Mouse (Mus musculus): ENCODE measurements around the gene a.
"Not testable (repeated sequence)": the region's sequence is repeated elsewhere in the genome, so short reads cannot be mapped to it uniquely, and the experiment has no call there.

a gene

DNA sequence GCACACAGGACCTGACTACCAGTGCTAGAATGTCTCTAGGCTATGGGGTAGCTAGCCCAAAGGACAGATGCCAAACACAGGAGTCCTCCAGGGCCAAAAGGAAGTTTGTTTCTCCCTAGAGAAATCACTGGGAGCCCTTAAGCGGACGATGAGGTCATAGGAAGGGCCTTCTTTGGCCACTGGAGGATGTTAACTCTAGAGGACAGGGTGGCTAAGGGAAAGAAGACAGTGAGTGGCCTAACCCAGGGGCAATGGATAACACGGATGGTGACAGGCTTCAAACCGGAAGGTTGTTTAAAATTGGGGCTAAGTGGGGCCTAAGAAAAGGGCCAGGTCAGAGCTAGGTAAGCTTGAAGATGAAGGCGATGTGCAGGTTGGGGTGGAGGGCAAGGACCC lies 258.9 kb downstream of the a start:
- DNase-seq (ENCODE audit: low read depth, low spot score): no peak

DNA sequence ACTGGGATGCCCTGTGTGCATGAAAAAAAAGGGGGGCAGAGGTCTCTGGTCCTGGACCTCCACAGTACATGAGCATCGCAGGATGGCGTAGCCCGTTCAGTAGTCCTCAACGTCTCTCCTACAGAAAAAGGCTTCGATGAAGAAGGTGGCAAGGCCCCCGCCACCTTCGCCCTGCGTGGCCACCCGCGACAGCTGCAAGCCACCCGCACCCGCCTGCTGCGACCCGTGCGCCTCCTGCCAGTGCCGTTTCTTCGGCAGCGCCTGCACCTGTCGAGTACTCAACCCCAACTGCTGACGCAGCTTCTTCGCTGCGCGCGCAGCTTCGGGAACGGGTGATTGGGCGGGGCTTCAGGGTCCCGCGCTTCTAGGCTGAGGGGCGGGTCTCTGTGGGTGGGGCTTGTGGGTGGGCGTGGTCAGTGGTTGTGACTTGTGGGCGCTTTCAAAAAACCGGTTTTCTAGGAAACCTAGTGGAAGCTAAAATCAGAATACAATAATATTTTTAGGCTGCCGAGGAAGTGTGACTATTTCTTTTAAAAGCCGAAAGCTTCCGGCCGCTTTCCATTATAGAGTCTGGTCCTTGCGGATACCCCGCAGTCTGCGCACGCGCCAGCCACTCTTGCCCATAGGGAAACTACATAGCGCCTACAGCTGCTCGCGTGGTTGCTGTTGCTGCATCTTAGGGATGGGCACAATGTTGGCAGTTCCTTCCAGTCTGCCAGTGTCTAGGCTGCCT lies 259.5 kb downstream of the a start:
- DNase-seq (ENCODE audit: low read depth, low spot score): peak; percentile 96

DNA sequence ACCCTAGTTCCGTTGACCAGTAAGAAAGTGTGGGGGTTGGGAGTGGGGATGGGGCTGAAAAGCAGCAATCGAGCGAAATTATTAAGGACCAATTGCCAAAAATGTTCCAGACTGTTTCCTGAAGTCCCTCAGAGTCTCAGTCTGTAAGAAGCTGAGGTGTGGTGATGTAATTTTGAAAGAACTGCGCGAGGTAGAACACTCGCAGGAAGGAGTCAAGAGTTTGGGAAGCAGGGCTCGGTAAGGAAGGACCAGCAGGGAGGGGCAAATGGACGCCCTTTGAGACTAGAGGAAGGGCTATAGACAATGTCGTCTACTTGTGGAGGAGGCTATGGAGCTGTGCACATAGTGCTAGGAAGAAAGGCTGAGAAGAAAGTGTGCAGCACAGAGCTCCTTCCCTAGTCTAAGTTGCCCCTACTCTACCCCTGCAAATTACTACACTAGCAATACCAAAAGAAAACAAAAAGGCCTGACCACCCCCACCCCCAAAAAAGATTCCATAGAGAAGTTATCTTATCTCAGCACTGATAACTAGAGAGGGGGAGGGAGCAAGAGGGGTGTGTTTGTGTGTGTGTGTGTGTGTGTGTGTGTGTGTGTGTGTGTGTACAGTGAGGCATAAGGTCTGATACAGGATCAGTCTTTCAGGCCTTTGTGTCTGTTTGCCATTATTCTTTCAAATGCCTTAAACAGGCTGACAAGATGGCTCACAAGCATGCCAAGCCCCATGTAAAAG lies 260.6 kb downstream of the a start:
- DNase-seq (ENCODE audit: low read depth, low spot score): no peak

DNA sequence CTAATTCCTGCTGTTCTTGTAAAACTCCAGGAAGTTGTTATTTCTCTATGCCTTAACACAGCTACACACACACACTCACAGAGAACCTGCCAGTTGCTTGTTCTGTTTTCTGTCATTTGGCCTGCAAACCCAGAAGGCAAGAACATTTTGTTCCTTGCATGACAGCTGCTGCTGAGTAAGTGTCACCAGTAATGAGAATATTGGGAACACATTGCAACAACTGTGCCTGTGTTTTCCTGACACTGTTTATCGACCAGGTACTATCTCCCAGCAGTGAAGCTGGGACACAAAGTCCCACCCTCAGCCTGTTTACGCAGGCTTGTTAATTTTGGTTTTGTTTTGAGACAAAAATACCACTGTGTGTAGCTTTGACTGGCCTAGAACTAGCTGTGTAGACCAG lies 261.5 kb downstream of the a start:
- no peak for DNase-seq (ENCODE audit: low read depth, low spot score)

DNA sequence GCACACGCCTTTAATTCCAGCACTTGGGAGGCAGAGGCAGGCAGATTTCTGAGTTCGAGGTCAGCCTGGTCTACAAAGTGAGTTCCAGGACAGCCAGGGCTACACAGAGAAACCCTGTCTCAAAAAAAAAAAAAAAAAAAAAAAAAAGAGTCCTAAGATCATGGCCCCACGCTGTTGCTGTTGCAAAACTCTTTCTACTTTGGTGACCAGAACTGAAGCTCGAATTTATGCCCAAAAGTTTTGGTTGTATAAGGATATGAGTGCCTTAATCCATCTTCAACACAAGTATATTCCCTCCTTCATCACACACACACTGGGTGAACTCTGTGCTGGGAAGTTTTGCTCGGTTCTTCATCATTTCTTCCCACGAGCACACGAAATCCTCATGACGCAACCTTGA lies 262.3 kb downstream of the a start:
- DNase-seq (ENCODE audit: low read depth, low spot score): not testable (repeated sequence)

DNA sequence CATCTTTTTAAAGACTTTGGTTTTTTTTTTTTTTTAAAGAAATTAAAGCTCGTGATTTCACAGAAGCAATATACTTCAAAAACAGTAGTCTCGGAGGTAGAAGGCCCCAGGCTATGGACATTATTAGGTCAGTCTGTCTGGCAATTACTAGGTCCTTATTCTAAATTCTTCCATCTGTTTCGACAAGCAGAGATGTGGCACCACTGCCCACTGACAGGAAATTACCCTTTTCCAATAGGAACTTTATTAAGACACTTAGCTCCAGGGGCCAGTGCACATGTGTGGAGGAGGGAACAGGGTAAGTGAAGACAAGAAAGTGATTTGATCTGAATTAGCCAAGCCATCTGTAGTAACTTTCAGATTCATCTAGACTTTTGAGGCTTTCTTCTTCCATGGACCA lies 263.5 kb downstream of the a start:
- DNase-seq (ENCODE audit: low read depth, low spot score): no peak

DNA sequence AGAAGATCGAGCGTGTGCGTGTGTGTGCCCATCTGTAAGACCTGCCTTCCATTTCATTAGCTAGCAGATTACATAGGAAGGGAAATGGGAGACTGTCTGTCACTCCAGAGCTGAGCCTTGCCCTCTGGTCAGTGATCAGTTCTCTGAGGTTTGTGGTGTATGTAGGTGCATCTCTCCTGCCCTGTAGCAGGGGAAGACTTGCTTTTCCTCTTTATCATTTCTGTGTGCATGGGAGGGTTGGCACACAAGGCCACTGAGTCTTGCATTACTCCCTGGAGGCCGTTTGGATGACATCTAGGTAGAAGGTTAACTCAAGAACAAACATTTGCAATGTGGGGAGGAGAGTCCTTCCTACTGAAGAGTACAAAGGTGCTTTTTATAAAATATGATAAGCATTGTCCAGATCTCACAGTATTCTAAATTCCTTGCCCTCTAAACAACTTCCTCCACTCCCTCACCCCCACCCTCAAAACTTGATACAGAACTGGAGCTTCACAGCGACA lies 264.9 kb downstream of the a start:
- no peak for DNase-seq (ENCODE audit: low read depth, low spot score)

DNA sequence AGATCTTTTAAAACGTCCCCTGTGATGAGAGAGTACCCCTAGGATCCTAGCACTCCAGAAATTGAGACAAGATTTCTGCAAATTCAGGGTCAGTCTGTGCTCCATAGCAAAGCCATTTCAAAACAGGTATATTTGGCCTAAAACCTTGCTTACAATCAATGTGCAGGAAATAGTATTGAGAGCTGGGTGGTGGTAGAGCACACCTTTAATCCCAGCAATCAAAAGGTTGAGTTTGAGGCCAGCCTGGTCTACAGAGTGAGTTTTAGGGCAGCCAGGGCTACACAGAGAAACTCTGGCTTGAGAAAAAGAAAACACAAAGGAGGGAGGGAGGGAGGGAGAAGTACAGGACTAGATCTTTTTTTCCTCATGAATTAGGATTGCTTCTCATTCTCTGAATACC lies 266.2 kb downstream of the a start:
- no peak for DNase-seq (ENCODE audit: low read depth, low spot score)

DNA sequence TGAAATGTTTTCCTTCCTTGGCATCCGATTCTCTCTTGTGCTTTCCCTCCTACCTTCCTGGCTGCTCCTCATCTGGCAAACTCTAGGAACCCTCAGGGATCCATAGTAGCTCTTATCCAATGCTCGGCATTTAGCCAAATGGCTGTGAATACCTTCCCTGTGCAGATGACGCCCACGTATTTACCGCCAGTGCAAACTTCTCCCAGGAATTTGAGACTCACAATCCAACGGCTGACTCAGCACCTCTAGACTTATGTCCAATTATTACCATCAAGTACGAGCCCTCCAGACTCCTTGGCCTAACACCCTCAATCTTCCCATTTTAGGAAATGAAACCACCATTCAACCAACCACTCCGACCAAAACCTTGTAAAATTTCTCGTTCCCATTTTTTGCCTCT lies 279.8 kb downstream of the a start:
- DNase-seq (ENCODE audit: low read depth, low spot score): no peak

DNA sequence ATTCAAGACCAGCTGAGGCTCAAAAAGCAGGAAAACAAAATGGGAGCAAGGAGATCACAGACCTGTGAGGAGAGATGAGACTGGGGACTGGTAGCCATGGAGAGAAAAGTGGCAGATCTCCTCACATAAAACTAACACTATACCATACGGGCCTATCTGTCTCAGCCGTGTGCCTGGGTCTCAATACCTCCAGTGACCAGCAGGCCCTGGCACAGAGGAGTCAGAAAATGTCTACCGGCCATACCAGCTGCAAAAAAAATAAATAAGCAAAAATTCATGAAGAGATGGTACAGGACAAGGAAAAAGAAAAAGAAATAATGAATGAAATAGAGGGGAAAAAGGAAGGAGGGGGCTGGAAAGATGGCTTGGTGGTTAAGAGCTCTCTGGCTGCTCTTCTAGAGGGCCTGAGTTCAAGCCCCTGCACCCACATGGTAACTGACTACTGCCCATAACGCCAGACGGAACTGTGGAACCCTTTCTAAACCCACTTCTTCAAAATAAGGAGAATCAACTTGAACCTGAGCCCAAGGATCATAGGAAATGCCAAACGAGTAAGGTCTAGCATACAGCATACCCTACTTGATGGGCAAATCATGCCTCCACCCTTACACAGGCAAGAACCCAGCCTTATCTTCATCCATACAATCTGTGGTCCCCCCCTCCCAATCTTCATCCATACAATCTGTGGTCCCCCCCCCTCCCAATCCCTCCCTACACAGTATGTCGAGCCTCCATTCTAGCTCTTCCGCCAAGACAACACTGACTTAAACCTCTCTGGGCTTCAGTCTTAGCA lies 281.3 kb downstream of the a start:
- DNase-seq (ENCODE audit: low read depth, low spot score): no peak

DNA sequence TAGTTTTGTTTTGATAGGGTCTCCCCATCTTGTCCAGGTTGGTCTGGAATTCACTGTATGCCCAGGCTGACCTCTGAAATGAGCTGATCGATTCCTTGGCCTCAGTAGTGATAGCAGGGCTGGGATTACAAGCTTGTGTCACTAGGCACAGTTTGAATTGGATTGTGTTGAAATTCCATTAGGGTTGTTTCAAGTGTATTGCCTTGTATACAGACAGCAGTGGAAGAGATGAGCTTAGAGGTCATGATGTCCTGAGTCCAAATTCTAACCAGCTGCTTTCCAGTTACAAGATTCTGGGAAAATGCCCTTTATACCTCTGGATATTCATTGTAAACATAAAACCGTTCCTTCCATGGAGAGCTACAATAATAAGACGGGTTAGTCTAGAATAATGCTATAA lies 282.1 kb downstream of the a start:
- DNase-seq (ENCODE audit: low read depth, low spot score): no peak

DNA sequence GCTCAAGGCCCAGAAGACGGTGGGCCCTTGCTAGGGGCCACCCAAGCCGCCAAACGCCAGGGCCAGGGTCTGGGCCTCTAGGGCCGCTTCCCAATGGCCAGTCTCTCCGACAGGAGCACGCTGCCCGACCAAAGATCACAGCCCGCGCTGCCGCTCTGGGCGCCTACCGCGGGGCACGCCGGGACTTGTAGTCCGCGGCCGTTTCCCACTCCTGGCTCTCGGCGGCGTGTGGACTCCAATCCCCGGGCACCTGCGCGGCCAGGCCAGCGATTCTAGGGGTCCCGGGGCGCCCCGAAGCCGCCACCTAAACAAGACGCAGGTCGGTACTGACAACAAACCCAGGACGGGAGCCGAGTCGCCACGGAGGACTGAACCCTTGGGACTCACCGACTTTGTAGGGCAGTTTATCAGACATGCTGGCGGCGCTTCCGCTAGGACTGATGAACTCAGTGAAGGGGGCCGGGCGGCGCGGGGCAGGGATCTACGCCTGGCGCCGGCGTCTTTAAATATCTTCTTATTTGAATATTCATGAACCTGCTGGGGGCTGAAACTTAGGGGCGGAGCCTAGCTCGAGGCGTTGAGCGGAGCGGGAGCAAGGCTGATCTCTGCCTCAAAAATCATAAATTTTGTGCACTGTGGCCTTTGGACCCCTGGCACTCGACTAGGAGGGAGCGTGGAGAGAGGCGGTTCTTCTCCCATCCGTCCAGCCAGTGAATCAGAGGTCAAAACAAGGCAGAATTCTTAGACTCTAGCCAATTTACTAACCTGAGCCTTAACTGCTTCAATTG lies 283.0 kb downstream of the a start, which contains the start of gene Ahcy:
Gene Ahcy (minus strand): TSS at position 520 of the 788 bp plus-strand sequence.
- peak; percentile 73 for DNase-seq (ENCODE audit: low read depth, low spot score)

DNA sequence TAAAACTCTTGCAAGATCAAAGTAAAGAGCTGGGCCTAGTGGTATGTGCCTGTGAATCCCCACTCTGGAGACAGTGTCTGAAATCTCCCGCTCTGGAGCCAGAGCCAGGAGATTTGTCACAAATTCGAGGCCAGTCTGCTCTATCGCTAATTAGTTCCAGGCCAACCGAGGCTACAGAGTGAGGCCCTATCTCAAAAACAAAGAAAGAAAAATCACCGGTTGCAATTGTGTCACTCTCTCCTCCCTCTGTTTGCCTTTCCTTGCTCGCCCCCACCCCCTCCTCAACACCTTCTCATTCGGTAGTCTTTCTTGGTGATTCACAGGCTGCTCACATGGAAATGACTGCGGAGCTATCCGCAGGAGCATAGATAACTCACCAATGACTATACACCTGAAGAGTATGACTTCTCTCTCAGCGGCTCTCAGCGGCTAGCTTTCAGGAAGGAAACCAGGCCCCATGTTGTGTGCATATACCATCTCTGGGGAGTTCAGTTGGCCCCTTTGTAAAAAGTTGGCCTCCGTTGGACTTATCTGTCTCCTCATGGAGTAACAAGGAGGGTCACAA lies 283.6 kb downstream of the a start:
- DNase-seq (ENCODE audit: low read depth, low spot score): no peak

DNA sequence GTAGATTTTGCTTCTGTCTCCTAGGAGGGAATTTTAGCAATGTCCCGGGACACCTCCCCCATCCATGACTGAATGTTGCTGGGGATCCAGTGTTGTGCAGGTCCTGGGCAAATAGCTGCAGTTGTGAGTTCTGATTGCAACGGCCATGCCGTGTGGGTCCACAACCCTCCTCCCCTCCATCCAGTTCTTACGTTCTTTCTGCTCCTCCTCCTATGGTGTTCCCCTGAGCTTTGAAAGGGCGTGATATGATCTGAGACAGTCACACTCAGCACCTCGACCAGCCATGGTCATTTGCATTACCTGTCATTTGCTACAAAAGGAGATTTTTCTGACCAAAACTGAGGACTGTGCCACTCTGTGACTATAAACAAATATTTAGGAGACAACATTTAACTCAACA lies 284.4 kb downstream of the a start:
- no peak for DNase-seq (ENCODE audit: low read depth, low spot score)

DNA sequence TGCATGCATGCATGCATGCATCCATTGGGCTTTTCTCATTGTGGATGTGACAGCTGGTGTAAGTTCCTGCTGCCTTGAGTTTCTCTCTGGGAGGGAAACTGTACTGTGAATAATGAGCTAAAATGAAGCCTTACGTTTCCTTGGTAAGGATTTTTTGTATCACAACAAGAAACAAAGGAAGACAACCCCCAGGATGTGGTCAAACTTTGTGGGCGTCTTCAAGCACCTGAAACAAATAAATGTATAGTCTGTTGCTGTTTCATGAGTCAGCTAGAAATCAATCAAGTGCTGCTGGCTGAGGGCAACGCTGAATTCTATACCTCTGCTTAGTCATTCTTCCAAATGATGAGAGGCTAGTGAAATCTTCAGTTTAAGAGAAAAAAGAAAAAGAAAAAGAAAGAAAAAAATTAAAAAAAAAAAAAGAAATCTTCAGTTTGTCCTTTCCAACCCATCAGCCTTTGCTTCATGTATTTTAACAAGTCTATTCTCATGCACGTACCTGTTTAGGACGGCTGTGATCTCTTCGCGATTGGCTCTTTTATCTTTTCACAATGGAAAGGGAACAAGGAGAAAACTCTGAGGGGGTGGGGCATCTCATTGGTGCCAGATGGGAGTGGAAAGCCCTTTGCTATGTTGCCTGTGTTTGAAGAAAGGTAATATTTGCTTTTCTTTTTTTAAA lies 288.4 kb downstream of the a start:
- no peak for DNase-seq (ENCODE audit: low read depth, low spot score)

DNA sequence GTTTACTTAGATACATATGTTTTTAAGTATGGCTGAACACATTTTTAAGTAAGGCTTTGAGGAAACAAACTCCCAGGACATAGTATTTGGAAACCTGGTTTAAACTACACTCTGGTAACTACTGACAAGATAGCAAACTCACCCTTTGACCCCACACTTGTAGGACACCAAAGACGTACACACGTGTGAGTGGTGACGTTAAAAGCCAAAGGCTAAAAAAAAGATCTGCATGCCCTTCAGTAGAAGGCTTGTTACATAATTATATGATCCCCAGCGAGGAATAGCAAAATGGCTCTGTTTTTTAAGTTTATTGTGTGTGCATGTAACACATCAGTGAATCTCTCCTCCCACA lies 289.0 kb downstream of the a start:
- no peak for DNase-seq (ENCODE audit: low read depth, low spot score)

DNA sequence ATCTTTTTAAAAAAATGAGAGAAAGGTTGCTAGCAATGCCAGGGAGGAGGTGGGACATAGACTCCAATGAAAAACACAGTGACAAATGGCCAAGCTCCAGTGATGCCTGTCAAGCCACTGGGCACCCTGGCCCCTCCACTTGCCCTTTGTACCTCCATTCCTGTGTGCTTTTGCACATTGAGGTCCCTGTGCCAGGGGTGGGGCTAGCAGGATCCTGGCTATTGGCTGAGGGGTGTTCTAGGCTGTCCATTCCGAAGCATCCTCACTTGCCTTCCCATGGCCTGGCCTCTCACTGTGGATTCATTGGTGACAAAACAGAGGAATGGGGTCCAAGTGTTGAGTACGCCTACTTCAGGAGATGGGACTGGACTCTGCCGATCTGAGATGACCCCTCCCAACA lies 289.9 kb downstream of the a start:
- DNase-seq (ENCODE audit: low read depth, low spot score): no peak

DNA sequence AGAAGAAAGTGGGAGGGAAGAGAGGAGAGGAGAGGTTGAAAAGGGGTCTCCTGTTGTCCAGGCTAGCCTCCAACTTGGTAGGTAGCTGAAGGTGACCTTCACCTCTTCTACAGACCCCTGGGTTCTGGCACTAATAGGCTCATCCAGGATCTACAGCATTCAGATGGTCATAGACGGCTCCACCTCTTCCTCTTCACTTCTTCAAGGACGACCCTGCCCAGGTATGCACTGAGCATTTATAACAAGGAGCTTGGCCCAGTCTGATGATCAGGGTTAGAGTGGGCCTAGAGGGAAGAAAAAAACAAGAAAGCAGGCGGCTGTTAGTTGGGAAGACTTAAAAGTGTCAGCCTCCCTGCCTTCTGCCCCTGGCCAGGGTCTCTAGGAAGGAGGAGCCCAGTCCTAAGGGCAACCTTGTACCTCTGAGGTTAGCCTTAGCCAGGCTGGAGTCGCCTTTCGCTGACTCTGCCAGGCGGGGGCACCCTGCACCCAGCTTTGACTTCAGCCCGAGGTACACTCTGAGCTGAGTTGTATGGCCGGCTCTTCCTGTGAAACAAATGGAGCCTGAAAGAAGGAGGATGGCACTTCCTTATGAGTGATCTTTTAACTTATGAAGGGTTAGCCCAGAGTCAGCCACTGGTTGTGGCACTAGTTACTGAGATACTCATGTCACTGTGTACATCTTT lies 291.1 kb downstream of the a start:
- DNase-seq (ENCODE audit: low read depth, low spot score): no peak

DNA sequence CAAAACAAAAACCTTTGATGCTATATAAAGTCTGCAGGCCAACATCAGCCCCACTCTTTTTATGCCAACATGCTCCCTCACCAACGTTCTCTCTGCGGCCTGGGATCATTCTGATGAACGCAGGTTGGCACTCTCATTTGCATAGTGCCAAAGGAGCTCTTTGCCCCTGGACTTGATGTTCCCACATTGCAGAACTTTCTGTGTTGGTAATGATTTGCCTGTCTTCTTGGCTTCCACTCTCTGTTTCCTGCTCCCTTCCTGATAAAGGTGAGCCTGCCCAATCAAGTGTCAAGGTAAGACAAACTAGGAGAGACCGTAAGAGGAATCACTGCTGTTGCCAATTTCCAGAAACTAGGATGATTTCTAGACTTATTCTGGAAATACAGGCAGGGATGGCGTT lies 293.3 kb downstream of the a start:
- no peak for DNase-seq (ENCODE audit: low read depth, low spot score)

DNA sequence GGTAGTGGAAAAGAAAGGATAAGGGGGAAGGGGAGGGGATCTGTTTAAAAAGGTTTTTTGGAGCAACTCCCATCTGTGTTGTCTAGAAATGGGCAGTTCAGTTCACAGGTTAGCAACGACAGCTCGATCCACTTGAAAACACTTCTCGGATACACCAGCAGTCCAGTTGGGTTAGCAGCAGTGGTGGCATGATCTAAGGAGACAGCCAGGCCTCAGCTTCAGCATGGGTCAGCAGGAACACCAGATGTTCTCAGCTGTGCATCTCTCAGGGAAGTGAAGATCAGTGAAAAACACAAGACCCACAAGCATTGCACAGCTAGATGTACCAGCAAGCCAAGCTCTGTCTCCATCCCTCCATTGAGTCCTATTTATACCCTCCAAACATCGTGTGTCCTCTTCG lies 295.1 kb downstream of the a start:
- no peak for DNase-seq (ENCODE audit: low read depth, low spot score)

All from c-Kit-negative CD71-positive TER-119-positive erythroid progenitor cells, embryonic 14.5 days (primary cell).